Mouse (Mus musculus) cerebellum, postnatal 14 days (tissue): ENCODE data around the gene Rxrb.
A peak's percentile ranks its signal among the peaks of the same experiment; 100 is the strongest.

Source experiments
- DNase-seq, 2 experiments: peaks; one replicate each; pipeline ENCODE4 v3.0.0; 2021; ENCODE audit warnings: mixed read lengths in 2 of 2

Rxrb gene

GRCm38 (mm10) chr17:34057224-34057623 lies 25.6 kb downstream of the Rxrb start:
- DNase-seq = no peak

DNA sequence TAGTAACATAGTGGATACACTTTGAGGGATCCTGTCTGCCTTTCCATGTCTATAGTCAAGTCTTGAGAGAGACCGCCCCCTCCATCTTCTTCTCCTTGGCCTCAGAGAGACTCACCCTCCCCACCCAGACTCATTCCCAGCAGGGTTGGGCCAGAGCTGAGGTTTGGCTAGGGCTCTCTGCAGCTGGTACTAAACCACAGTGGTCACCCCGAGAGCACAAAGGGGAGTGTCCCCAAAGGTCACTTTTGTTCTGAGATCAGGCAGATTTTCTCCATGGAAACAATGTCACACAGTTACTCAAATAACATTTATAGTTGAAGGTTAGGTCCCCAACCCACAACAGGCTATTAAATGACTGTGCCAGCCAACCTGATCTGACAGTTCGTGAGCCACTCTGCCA lies 37.3 kb downstream of the Rxrb start:
- no peak for DNase-seq

GRCm38 (mm10) chr17:34072091-34072490 lies 40.5 kb downstream of the Rxrb start:
- DNase-seq = no peak

DNA sequence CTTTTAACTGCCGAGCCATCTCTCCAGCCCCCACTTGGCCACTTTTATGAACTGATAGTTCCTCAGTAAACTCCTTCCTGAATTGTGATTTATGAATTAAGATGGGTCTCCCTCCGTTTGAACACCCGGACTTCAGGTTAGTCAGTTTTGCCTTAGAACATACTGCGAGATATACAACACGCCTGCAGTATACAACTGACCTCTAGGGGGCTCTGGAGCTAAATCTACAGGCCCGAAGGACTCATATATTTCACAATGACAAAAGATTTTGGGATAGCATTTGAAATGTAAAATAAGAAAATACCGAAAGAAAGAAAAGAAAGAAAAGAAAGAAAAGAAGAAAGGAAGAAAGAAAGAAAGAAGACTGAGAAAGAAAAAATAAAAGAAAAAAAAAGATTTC lies 43.7 kb downstream of the Rxrb start:
- peak; percentile 83 to 88 for DNase-seq

DNA sequence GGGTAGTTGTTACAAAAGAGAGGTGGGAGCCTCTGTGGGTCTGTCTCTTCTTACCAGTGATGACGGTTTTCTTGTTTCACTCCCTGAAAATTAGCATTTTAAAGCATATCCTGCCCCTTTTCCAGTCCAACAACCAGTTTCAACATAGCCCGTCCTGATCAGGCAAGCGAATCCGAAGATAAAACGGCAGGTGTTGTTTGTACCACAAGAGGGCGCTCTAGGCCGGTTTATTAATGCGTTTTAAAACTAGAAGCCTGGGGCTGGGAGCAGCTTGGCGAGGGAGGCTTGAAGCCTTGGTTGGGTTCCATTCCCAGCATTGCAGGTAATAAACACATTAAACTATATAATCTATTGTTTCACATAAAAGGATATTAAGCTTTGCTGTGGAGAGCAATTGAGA lies 45.9 kb downstream of the Rxrb start:
- DNase-seq = peak; percentile 83 to 89

DNA sequence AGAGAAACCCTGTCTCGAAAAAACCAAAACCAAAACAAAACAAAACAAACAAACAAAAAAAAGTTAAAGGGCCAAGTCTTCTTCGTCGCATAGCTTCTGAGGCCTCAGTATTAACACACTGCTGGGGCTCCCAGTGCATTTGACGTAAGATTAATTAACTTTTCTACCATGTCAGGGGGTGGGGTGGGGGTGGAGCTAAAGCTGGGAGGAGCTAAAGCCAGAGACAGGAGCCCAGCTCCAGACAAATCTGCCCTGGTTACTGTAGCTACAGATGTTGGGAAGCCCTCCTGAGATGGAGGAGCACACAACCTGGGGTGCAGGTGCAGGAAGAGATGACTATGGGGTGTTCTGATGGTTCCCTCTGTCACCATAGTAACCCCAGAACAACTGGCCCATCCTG lies 46.5 kb downstream of the Rxrb start:
- no peak for DNase-seq

DNA sequence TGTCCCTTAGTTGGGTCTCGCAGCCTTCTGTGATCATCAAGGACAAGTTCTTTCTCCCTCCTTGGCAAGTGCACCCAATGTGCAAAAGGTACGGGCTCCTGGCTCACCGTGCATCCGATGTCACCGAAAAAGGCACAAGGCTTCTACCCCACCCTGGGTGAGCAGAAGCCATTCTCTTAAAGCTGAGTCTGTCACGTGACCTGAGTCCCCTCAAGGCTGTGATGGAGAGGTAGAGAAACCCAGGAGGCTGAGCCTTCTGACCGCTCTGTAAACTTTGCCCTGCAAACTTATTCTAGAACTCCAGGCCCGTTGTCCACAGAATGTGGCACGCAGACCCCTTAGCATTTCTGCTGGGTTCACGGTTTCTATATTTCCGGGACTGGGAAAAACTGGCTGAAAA lies 47.4 kb downstream of the Rxrb start:
- no peak for DNase-seq

GRCm38 (mm10) chr17:34079621-34080020 lies 48.0 kb downstream of the Rxrb start:
- DNase-seq = peak; percentile 39 to 54

GRCm38 (mm10) chr17:34083104-34083503 lies 51.5 kb downstream of the Rxrb start:
- DNase-seq = no peak

DNA sequence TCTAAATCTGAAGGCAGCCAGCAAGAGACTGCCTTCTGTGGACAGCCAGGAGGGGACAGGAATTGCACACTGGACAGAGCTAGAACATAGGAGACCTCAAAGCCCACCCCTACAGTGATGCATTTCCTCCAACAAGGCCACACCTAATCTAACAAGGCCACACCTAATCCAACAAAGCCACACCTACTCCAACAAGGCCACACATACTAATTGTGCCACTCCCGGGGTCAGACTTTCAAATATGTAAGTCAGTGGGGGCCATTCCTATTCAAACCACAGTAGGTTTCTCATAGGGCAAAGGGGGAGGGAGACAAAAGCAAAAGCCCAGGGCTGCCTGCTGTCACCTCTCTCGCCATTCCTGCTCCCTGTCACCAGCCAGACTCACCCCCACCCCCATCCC lies 55.8 kb downstream of the Rxrb start:
- no peak for DNase-seq
